8 mouse cellular contexts compared by ENCODE assay signal in genomic region chr11:21163673-21164072, GRCm38 (mm10).
DNase-seq lines count a peak whose midpoint lies in the region; ATAC-seq and TF ChIP-seq lines count a peak whose summit lies in the region.

No protein-coding gene starts in this region.

- no peak for DNase-seq in frontal cortex, postnatal 25 days (ENCODE audit: low spot score in 2 of 2)
- DNase-seq in lung, adult 2 months: no peak
- peak; percentile 23 for DNase-seq in left cerebral cortex, postnatal 4 days
- DNase-seq in testis, postnatal 14 days (ENCODE audit: low spot score): peak; percentile 21
- DNase-seq in liver, embryonic 11.5 days (ENCODE audit: low spot score): no peak

- ATAC-seq in frontal cortex, adult (ENCODE audit: low TSS enrichment): peak; percentile 62
- ATAC-seq in lung, embryonic 15.5 days (ENCODE audit: borderline replicate concordance, extremely low read depth, low FRiP score, low TSS enrichment): peak; percentile 72; the same call in 1 of the 2 replicates
- ATAC-seq in liver, embryonic 11.5 days (replicated peaks; ENCODE audit: low FRiP score): no peak
- no peak for ATAC-seq in liver, embryonic 12.5 days

- no peak for TF ChIP-seq CTCF in lung, adult 2 months (IDR thresholded peaks at IDR 0.05; ENCODE audit: insufficient read depth, low read length)

- H3K4me1 ChIP-seq in lung, embryonic 15.5 days: peaks cover 15% of the 10 kb centered on the region
- H3K4me1 ChIP-seq in lung, adult 2 months (ENCODE audit: control insufficient read depth, insufficient read depth, low read length): no peaks in the 10 kb centered on the region
- peaks cover 3% of the 10 kb centered on the region; the same call in 1 of the 2 replicates for H3K4me1 ChIP-seq in liver, embryonic 11.5 days (replicated peaks; ENCODE audit: control insufficient read depth, insufficient read depth, low read length)
- peaks cover 22% of the 10 kb centered on the region for H3K4me1 ChIP-seq in liver, embryonic 12.5 days

- H3K4me3 ChIP-seq in lung, embryonic 15.5 days: no peak overlapping the region
- no peak overlapping the region for H3K4me3 ChIP-seq in lung, adult 2 months (replicated peaks; ENCODE audit: extremely low read depth, low read depth, low read length)
- H3K4me3 ChIP-seq in liver, embryonic 11.5 days (ENCODE audit: low read depth, low read length): no peak overlapping the region
- no peak overlapping the region for H3K4me3 ChIP-seq in liver, embryonic 12.5 days

- no peak overlapping the region for H3K27ac ChIP-seq in lung, embryonic 15.5 days
- no peak overlapping the region for H3K27ac ChIP-seq in liver, embryonic 11.5 days (ENCODE audit: low read depth, low read length)
- no peak overlapping the region for H3K27ac ChIP-seq in liver, embryonic 12.5 days

- no peaks in the 10 kb centered on the region for H3K27me3 ChIP-seq in lung, embryonic 15.5 days
- H3K27me3 ChIP-seq in liver, embryonic 11.5 days (replicated peaks; ENCODE audit: control insufficient read depth, insufficient read depth, low read length): no peaks in the 10 kb centered on the region
- no peaks in the 10 kb centered on the region for H3K27me3 ChIP-seq in liver, embryonic 12.5 days (replicated peaks)

- H3K4me2 ChIP-seq in lung, embryonic 15.5 days: no peak overlapping the region
- no peak overlapping the region for H3K4me2 ChIP-seq in liver, embryonic 11.5 days
- H3K4me2 ChIP-seq in liver, embryonic 12.5 days: no peak overlapping the region

- H3K9me3 ChIP-seq in lung, embryonic 15.5 days: no peaks in the 10 kb centered on the region
- no peaks in the 10 kb centered on the region for H3K9me3 ChIP-seq in liver, embryonic 11.5 days (ENCODE audit: control insufficient read depth, low read length)
- no peaks in the 10 kb centered on the region for H3K9me3 ChIP-seq in liver, embryonic 12.5 days (replicated peaks)

- H3K36me3 ChIP-seq in lung, embryonic 15.5 days: no peaks in the 10 kb centered on the region
- H3K36me3 ChIP-seq in liver, embryonic 11.5 days (ENCODE audit: control insufficient read depth, insufficient read depth, low read length): no peaks in the 10 kb centered on the region
- H3K36me3 ChIP-seq in liver, embryonic 12.5 days: no peaks in the 10 kb centered on the region

- intact Hi-C loops in left cerebral cortex, postnatal 4 days (cut with DNase I): no loop called here

- WGBS in lung, embryonic 15.5 days: 4% methylated on average over 5 of the region's 5 CpGs
- 25% methylated on average over 5 of the region's 5 CpGs for WGBS in lung, adult 2 months
- 14% methylated on average over 5 of the region's 5 CpGs for WGBS in liver, embryonic 11.5 days
- 14% methylated on average over 5 of the region's 5 CpGs for WGBS in liver, embryonic 12.5 days (ENCODE audit: insufficient replicate concordance)

- TF ChIP-seq POLR2A in lung, adult 2 months (IDR thresholded peaks at IDR 0.05; ENCODE audit: borderline replicate concordance, extremely low read depth, low read depth, low read length): no peak

- H3K9ac ChIP-seq in lung, embryonic 15.5 days: no peak overlapping the region
- H3K9ac ChIP-seq in liver, embryonic 11.5 days (ENCODE audit: low read depth, low read length): no peak overlapping the region
- no peak overlapping the region for H3K9ac ChIP-seq in liver, embryonic 12.5 days

Comparison
In these comparisons a context has a peak if more than half of its experiments do, and no peak if none do; other contexts are left out.
1. ATAC-seq: peak in frontal cortex, adult (single experiment) and lung, embryonic 15.5 days (single experiment); none in liver, embryonic 11.5 days (single experiment) and liver, embryonic 12.5 days (single experiment).
2. DNase-seq: peak in left cerebral cortex, postnatal 4 days (single experiment) and testis, postnatal 14 days (single experiment); none in frontal cortex, postnatal 25 days (0 of 2), lung, adult 2 months (single experiment) and liver, embryonic 11.5 days (single experiment).